Mouse (Mus musculus) hindbrain, embryonic 15.5 days (tissue): ENCODE results near the gene Phyhipl. TPM values are rescaled to one million over a fixed set of nuclear protein-coding genes. Genes with fewer than 3 reads are reported as not detected.

Experiments used
- ATAC-seq: fragments of 200-750 bp; cut with Nextera tagmentation; 2 replicates; pipeline ENCODE4 v1.8.0; 2017; ENCODE audit warnings: low read depth, moderate number of reproducible peaks, moderate TSS enrichment; ENCODE audit not compliant: low FRiP score
- H3K27ac ChIP-seq: fragments of 300-500 bp; sonication (generic); replicated peaks from 2 replicates; pipeline ENCODE4 v1.5.1; 2015; ENCODE audit warnings: mild to moderate bottlenecking, inconsistent platforms
- H3K27me3 ChIP-seq: fragments of 300-500 bp; sonication (generic); 2 replicates; pipeline ENCODE4 v1.6.1; 2015; ENCODE audit warnings: control low read depth, inconsistent platforms
- H3K36me3 ChIP-seq: fragments of 300-500 bp; sonication (generic); 2 replicates; pipeline ENCODE4 v1.6.1; 2015; ENCODE audit warnings: control low read depth, inconsistent platforms
- H3K4me1 ChIP-seq: fragments of 300-500 bp; sonication (generic); replicated peaks from 2 replicates; pipeline ENCODE4 v1.6.1; 2015; ENCODE audit warnings: control low read depth, inconsistent platforms
- H3K4me2 ChIP-seq: fragments of 300-500 bp; sonication (generic); 2 replicates; pipeline ENCODE4 v1.6.1; 2015; ENCODE audit warnings: moderate library complexity, mild to moderate bottlenecking, inconsistent platforms
- H3K4me3 ChIP-seq: fragments of 300-500 bp; sonication (generic); 2 replicates; pipeline ENCODE4 v1.5.1; 2015; ENCODE audit warnings: mild to moderate bottlenecking, inconsistent platforms
- H3K9ac ChIP-seq: fragments of 300-500 bp; sonication (generic); 2 replicates; pipeline ENCODE4 v1.6.1; 2015; ENCODE audit warnings: inconsistent platforms
- H3K9me3 ChIP-seq: fragments of 300-500 bp; sonication (generic); 2 replicates; pipeline ENCODE4 v1.6.1; 2016; ENCODE audit warnings: control low read depth, inconsistent platforms
- WGBS: fragments of 180-500 bp; shearing (Covaris S2); methylation state at CpG from one replicate; pipeline ENCODE4 v1.1.7; 2015; 5-methylcytosine and 5-hydroxymethylcytosine counted together
- polyA plus RNA-seq: library from polyadenylated mRNA; unstranded; fragments of >200 nt; fragmentation: Nextera tagmentation; extraction: Ambion mirVana; gene quantifications from 2 replicates; pipeline ENCODE4 v1.2.1, GENCODE M21; 2015

The Phyhipl gene
- polyA plus RNA-seq, 1 experiment from 2014 or later = 310 TPM

DNA sequence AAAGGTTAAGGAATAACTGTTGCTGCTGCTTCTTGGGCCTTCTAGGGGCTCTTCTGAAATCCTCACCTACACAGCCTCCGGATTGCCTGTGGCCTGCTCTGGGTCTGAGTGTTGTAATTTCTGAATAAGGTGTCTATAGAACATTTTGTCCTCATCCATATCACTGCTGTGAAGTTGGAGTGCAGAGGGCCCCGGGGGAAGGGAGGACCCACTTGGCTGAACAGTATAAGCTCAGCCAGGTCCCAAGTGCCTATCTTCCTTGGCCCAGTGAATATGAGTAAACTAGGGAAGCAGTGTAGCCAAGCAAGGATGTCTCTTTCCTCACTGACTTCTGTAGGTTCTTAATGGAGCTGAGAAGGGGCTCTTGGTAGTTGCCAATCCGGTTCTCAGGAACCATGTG, 103.2 kb downstream of the Phyhipl start:
- Histone ChIP-seq H3K27me3 (no peaks in the 10 kb centered on the region), H3K4me3 (no peak overlapping the region), H3K4me1 (peaks cover 6% of the 10 kb centered on the region; the same call in 1 of the 2 replicates), H3K27ac (no peak overlapping the region), H3K4me2 (no peak overlapping the region), H3K36me3 (peaks cover 60% of the 10 kb centered on the region), H3K9ac (no peak overlapping the region), H3K9me3 (no peaks in the 10 kb centered on the region)
- ATAC-seq = no peak
- WGBS = 94% methylated on average over 3 of the region's 3 CpGs

DNA sequence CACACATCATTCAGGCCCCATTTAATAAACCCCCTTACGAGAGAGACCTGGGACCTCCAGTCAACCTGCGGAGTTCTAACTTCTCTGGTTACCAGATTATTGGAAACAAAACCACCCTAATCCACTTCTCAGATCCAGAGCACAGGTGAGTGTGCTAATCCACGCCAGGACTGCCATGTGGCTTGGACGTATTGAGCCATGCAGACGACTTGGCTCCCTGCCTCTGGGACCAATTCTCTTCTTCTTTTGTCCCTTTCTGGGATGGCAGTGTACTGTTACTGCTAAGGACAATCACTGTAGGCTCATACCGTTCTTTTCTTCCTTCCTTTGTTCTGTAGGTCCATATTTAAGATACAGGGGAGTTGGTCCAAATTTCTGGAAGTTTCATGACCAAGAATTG, 112.9 kb downstream of the Phyhipl start:
- no peak overlapping the region for H3K9ac ChIP-seq
- no peaks in the 10 kb centered on the region for H3K27me3 ChIP-seq
- H3K4me3 ChIP-seq = no peak overlapping the region
- no peaks in the 10 kb centered on the region for H3K4me1 ChIP-seq
- WGBS = 76% methylated on average over 6 of the region's 6 CpGs
- no peak overlapping the region for H3K27ac ChIP-seq
- no peak overlapping the region for H3K4me2 ChIP-seq
- ATAC-seq = no peak
- no peaks in the 10 kb centered on the region for H3K9me3 ChIP-seq
- H3K36me3 ChIP-seq = peaks cover 24% of the 10 kb centered on the region

DNA sequence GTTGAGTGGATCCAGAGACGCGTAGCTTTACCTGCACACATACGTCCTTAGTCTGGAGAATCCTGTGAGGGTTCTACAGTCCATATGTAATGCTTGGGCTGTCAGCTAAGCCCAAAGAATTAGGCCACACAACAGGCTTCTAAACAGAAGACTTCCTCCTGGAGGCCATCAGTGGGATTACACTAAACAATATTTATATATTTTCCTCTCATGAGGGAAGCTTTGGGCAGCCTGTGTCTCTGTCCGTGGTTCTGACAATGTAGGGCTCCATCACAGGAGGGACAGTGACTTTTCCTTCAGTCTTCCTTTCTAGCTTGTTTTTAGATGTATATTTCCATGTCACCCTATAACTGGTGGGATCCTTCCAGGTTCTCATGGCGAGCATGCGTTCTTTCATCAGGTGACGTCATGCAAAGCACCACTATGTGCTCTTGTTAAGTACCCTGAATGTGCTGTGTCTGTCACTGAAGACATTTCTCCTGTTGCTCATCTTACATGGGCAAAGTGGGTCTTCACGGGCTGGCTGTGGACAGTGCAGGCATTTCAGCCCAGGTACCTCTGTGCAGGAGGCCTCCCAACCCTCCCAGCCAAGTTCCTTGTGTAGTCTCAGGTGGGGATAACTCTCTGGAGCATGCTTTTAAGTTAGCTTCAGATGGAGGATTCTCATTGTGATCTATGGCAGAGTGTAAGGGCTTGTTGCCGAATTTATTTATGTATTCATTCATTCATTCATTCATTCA, 115.1 kb downstream of the Phyhipl start:
- no peak for ATAC-seq
- WGBS = 84% methylated on average over 9 of the region's 9 CpGs

GRCm38 (mm10) chr10:70539251-70539650, 116.5 kb downstream of the Phyhipl start:
- H3K27ac ChIP-seq = no peak overlapping the region
- H3K4me2 ChIP-seq = no peak overlapping the region
- H3K9me3 ChIP-seq = no peaks in the 10 kb centered on the region
- WGBS = 97% methylated on average over 9 of the region's 9 CpGs
- no peaks in the 10 kb centered on the region for H3K4me1 ChIP-seq
- peaks cover 20% of the 10 kb centered on the region for H3K36me3 ChIP-seq
- H3K9ac ChIP-seq = no peak overlapping the region
- no peaks in the 10 kb centered on the region for H3K27me3 ChIP-seq
- no peak for ATAC-seq
- H3K4me3 ChIP-seq = no peak overlapping the region

More for the DNA sequence above, 115.1 kb downstream of the Phyhipl start:
- Histone ChIP-seq H3K4me1 (no peaks in the 10 kb centered on the region), H3K27ac (no peak overlapping the region), H3K4me3 (no peak overlapping the region), H3K36me3 (peaks cover 27% of the 10 kb centered on the region), H3K9me3 (no peaks in the 10 kb centered on the region), H3K27me3 (no peaks in the 10 kb centered on the region), H3K4me2 (no peak overlapping the region), H3K9ac (no peak overlapping the region)

DNA sequence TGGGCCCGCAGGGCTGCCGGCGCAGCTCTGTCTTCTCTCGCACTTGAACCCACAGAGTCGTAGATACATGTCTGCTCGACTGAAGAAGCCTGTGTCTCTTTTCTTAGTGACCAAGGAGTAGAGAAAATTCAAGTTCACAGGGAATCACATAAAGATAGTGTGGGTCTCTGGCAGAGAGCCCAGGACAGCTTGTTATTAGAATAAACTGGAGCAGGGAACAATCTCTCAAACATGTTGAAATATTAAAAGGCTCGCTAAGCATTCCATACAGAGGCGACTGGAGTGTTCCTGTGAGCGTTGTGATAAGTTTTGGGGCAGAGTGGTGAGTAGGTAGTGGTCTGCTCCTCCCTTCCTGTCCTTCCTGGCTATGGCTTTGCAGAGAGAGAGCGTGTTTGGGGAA, 118.1 kb downstream of the Phyhipl start:
- no peak for ATAC-seq
- Histone ChIP-seq H3K4me2 (no peak overlapping the region), H3K4me3 (no peak overlapping the region), H3K4me1 (no peaks in the 10 kb centered on the region), H3K36me3 (peaks cover 16% of the 10 kb centered on the region), H3K9ac (no peak overlapping the region), H3K27ac (no peak overlapping the region), H3K9me3 (no peaks in the 10 kb centered on the region), H3K27me3 (no peaks in the 10 kb centered on the region)
- 96% methylated on average over 10 of the region's 10 CpGs for WGBS

DNA sequence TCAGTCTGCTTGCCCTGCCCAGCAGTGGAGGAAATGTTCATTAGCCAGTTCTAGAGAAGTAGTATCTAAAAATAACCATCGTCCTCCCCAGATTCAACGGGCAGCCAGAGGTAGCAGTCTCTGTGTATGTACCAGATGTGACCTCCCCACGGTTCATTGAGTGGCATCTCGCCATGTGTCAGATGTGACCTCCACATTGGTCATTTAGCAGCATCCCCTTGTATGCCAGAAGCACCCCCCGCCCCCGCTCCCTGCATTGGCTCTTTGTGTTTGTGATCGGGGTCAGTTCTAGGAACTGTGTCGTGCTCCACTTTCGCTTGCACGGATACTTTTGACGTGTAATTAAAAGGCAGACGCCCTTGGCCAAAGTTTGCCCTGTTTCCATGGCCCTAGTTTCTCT, 120.4 kb downstream of the Phyhipl start:
- H3K36me3 ChIP-seq = peaks cover 16% of the 10 kb centered on the region
- WGBS = 91% methylated on average over 12 of the region's 12 CpGs
- no peak overlapping the region for H3K4me3 ChIP-seq
- H3K9me3 ChIP-seq = no peaks in the 10 kb centered on the region
- H3K27me3 ChIP-seq = no peaks in the 10 kb centered on the region
- no peak overlapping the region for H3K27ac ChIP-seq
- H3K4me1 ChIP-seq = no peaks in the 10 kb centered on the region
- no peak overlapping the region for H3K4me2 ChIP-seq
- no peak overlapping the region for H3K9ac ChIP-seq
- ATAC-seq = no peak

- Histone ChIP-seq H3K27me3 (no peaks in the 10 kb centered on the region), H3K9me3 (no peaks in the 10 kb centered on the region), H3K9ac (no peak overlapping the region), H3K4me2 (no peak overlapping the region), H3K4me1 (no peaks in the 10 kb centered on the region), H3K36me3 (peaks cover 16% of the 10 kb centered on the region), H3K27ac (no peak overlapping the region), H3K4me3 (no peak overlapping the region)
- no peak for ATAC-seq
- 95% methylated on average over 10 of the region's 10 CpGs for WGBS
Measured at GRCm38 (mm10) chr10:70534571-70534970, 121.2 kb downstream of the Phyhipl start.

GRCm38 (mm10) chr10:70533986-70534385, 121.8 kb downstream of the Phyhipl start:
- ATAC-seq = no peak
- Histone ChIP-seq H3K4me1 (no peaks in the 10 kb centered on the region), H3K27me3 (no peaks in the 10 kb centered on the region), H3K9ac (no peak overlapping the region), H3K9me3 (no peaks in the 10 kb centered on the region), H3K4me2 (no peak overlapping the region), H3K4me3 (no peak overlapping the region), H3K27ac (no peak overlapping the region), H3K36me3 (peaks cover 16% of the 10 kb centered on the region)
- WGBS = 88% methylated on average over 12 of the region's 12 CpGs

DNA sequence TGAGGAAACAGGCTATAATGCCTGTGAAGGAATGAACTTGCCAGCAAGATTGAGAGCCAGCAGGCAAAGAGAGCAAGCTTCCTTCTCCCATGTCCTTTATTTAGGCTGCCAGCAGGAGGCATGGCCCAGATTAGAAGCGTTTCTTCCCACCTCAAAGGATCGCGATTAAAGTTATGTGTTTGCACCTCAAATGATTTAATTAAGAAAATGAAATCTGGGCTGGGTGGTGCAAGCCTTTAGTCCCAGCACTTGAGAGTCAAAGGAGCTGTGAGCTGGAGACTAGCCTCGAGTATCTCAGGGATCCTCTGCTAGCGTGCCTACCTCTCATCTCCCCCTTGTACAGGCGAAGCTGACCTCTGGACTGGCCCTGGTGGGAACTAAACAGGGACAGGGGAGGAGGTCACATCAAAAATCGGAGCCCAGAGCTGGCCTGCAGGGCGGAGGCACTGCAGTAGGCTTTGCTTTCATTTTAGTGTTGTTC, 122.4 kb downstream of the Phyhipl start:
- H3K4me1 ChIP-seq = no peaks in the 10 kb centered on the region
- 65% methylated on average over 8 of the region's 8 CpGs for WGBS
- no peaks in the 10 kb centered on the region for H3K9me3 ChIP-seq
- H3K9ac ChIP-seq = no peak overlapping the region
- H3K4me3 ChIP-seq = no peak overlapping the region
- ATAC-seq = no peak
- H3K4me2 ChIP-seq = no peak overlapping the region
- H3K36me3 ChIP-seq = peaks cover 16% of the 10 kb centered on the region
- no peak overlapping the region for H3K27ac ChIP-seq
- H3K27me3 ChIP-seq = no peaks in the 10 kb centered on the region

- H3K9me3 ChIP-seq = no peaks in the 10 kb centered on the region
- no peaks in the 10 kb centered on the region for H3K4me1 ChIP-seq
- ATAC-seq = peak; percentile 73; the same call in 1 of the 2 replicates
- 78% methylated on average over 9 of the region's 9 CpGs for WGBS
- no peak overlapping the region for H3K4me3 ChIP-seq
- H3K4me2 ChIP-seq = no peak overlapping the region
- no peak overlapping the region for H3K9ac ChIP-seq
- no peaks in the 10 kb centered on the region for H3K27me3 ChIP-seq
- peaks cover 16% of the 10 kb centered on the region for H3K36me3 ChIP-seq
- H3K27ac ChIP-seq = no peak overlapping the region
Measured at GRCm38 (mm10) chr10:70532249-70532648, 123.5 kb downstream of the Phyhipl start.

GRCm38 (mm10) chr10:70530185-70530823, 125.5 kb downstream of the Phyhipl start:
- Histone ChIP-seq H3K36me3 (peaks cover 9% of the 10 kb centered on the region), H3K9ac (no peak overlapping the region), H3K27me3 (no peaks in the 10 kb centered on the region), H3K9me3 (no peaks in the 10 kb centered on the region; the same call in 1 of the 2 replicates), H3K4me2 (no peak overlapping the region), H3K4me1 (no peaks in the 10 kb centered on the region), H3K4me3 (no peak overlapping the region), H3K27ac (no peak overlapping the region)
- no peak for ATAC-seq
- 84% methylated on average over 12 of the region's 12 CpGs for WGBS

- 0 out of 2 replicates have a peak overlapping the region, but pooled peaks have one; percentile 45 for H3K9ac ChIP-seq
- H3K4me3 ChIP-seq = peak overlapping the region; percentile 41
- H3K4me2 ChIP-seq = peak overlapping the region; percentile 75
- no peaks in the 10 kb centered on the region for H3K27me3 ChIP-seq
- H3K27ac ChIP-seq = no peak overlapping the region
- WGBS = 30% methylated on average over 5 of the region's 5 CpGs
- H3K4me1 ChIP-seq = peaks cover 30% of the 10 kb centered on the region
- H3K36me3 ChIP-seq = peaks cover 12% of the 10 kb centered on the region
- ATAC-seq = no peak
- H3K9me3 ChIP-seq = no peaks in the 10 kb centered on the region; the same call in 1 of the 2 replicates
Measured at GRCm38 (mm10) chr10:70521379-70521778, 134.4 kb downstream of the Phyhipl start.
